21 mouse cellular contexts compared by ENCODE assay signal in the genomic region with DNA sequence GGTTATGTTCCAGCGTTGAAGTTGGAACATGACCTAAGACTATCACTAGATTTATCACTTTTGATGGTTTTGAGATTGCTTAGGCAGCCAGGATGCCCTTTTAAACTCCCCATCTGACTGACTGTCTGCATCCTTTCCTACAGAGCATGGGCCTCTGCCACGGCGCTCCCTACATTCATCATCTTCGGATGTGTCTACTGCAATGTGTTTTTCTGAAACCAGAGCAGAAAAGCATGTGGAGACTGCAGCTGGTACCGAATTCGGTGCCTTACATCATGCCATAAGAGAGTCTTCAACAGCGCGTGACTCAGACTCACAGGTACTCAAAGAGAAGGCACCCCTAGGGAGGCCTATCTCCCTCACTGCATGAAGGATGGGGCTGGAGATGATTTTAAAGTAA.
"Had no signal": no experiment of that assay in that cellular context is flagged by ENCODE, and none has a peak within 500 bp of the region (broad histone marks: within the 10 kb centered on the region; RNA-seq: fewer than 3 reads in every experiment).

No protein-coding gene starts in this region.

- H3K4me1 ChIP-seq: limb, embryonic 12.5 days; limb, embryonic 15.5 days; midbrain, embryonic 10.5 days; neural tube, embryonic 12.5 days; neural tube, embryonic 15.5 days; stomach, embryonic 15.5 days had no signal

- H3K27ac ChIP-seq: kidney, postnatal 0 days; layer of hippocampus, adult 2 months; limb, embryonic 12.5 days; limb, embryonic 15.5 days; liver, embryonic 14.5 days; macrophage; midbrain, embryonic 10.5 days; neural tube, embryonic 12.5 days; neural tube, embryonic 15.5 days; stomach, embryonic 15.5 days had no signal

- ATAC-seq: liver, postnatal 0 days; lung, postnatal 0 days had no signal

- DNase-seq: kidney, postnatal 25 days; layer of hippocampus, adult 9-11 months; liver, postnatal 0 days; lung, embryonic 14.5 days; midbrain, embryonic 14.5 days; right cerebral cortex, adult 18-20 months; right cerebral cortex, postnatal 14 days; right cerebral cortex, postnatal 4 days; thymus, postnatal 36 days had no signal

- H3K9me3 ChIP-seq: limb, embryonic 12.5 days; limb, embryonic 15.5 days; midbrain, embryonic 10.5 days; neural tube, embryonic 12.5 days; neural tube, embryonic 15.5 days; stomach, embryonic 15.5 days had no signal

- H3K4me2 ChIP-seq: limb, embryonic 12.5 days; limb, embryonic 15.5 days; liver, embryonic 11.5 days; lung, embryonic 14.5 days; neural tube, embryonic 12.5 days; neural tube, embryonic 15.5 days; stomach, embryonic 15.5 days had no signal

- H3K4me3 ChIP-seq: layer of hippocampus, adult 2 months; limb, embryonic 12.5 days; limb, embryonic 15.5 days; midbrain, embryonic 10.5 days; neural tube, embryonic 12.5 days; neural tube, embryonic 15.5 days; stomach, embryonic 15.5 days had no signal

- H3K36me3 ChIP-seq: limb, embryonic 12.5 days; limb, embryonic 15.5 days; midbrain, embryonic 10.5 days; neural tube, embryonic 12.5 days; neural tube, embryonic 15.5 days; stomach, embryonic 15.5 days had no signal

- H3K9ac ChIP-seq: limb, embryonic 12.5 days; limb, embryonic 15.5 days; liver, embryonic 14.5 days; liver, postnatal 0 days; lung, embryonic 14.5 days; neural tube, embryonic 12.5 days; neural tube, embryonic 15.5 days; stomach, embryonic 15.5 days had no signal

- H3K27me3 ChIP-seq: limb, embryonic 12.5 days; limb, embryonic 15.5 days; neural tube, embryonic 12.5 days; neural tube, embryonic 15.5 days; stomach, embryonic 15.5 days had no signal
